Mouse (Mus musculus): ENCODE measurements around the gene Tmem208. TPM values are rescaled to one million over a fixed set of nuclear protein-coding genes. Genes with fewer than 3 reads are reported as not detected.

Tmem208 gene
- total and polyA plus RNA-seq, 3 experiments: 76.2 to 133 (median 88.1) TPM

DNA sequence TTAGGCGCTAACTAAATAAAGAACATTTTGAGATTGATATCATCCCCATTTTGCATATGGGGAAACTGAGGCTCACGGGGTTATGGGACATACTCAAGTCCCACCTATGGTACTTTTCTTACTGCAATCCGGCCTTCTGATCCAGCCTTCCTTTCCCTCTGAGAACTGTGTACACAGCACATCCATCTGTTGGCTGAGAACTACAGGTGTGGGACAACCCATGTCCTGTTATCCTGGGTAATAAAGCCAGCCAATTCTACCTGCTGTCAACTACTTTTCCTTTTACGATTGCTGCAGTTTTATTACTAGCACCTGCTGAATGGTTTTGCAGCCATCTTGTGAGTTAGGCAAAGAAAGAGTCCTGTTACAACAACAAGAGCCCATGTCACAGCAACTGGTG is 28.4 kb downstream of the Tmem208 start:
- no peak for DNase-seq (ENCODE audit: extremely low read depth)
- Histone ChIP-seq H3K4me1 (ENCODE audit: control insufficient read depth in 1 of 2, insufficient read depth in 2 of 2) (peaks cover 9 to 18% of the 10 kb centered on the region in 2 experiments), H3K79me2 (replicated peaks; ENCODE audit: control insufficient read depth, extremely low read depth, insufficient read depth, poor library complexity, severe bottlenecking) (no peaks in the 10 kb centered on the region), H3K27ac (ENCODE audit: insufficient read depth, low read depth) (no peak overlapping the region), H3K36me3 (replicated peaks in 1 of 2; ENCODE audit: control insufficient read depth in 1 of 2, insufficient read depth in 1 of 2, low read length in 1 of 2) (peaks cover 2 to 23% of the 10 kb centered on the region in 2 experiments), H3K9ac (ENCODE audit: insufficient read depth, low read depth) (no peak overlapping the region), H3K27me3 (replicated peaks) (peaks cover 6% of the 10 kb centered on the region), H3K9me3 (replicated peaks; ENCODE audit: low read length) (no peaks in the 10 kb centered on the region), H3K4me2 (ENCODE audit: insufficient read depth, low read depth, poor library complexity, severe bottlenecking) (no peak overlapping the region), H3K4me3 (replicated peaks in 1 of 3; ENCODE audit: low read depth in 2 of 3, low read length in 2 of 3, poor library complexity in 1 of 3) (no peak overlapping the region)
- no peak for TF ChIP-seq CTCF (conservative IDR thresholded peaks at IDR 0.05 in 1 of 2, IDR thresholded peaks at IDR 0.05 in 1 of 2; ENCODE audit: low read depth in 2 of 2, low read length in 2 of 2)
- no peak for TF ChIP-seq MAZ (IDR thresholded peaks at IDR 0.05; ENCODE audit: low read depth, low read length)
- TF ChIP-seq E2F4 (IDR thresholded peaks at IDR 0.05; ENCODE audit: insufficient replicate concordance, low read depth, low read length): no peak
- no peak for TF ChIP-seq USF2 (conservative IDR thresholded peaks at IDR 0.05; ENCODE audit: low read depth, low read length)
- no peak for TF ChIP-seq ZNF384 (IDR thresholded peaks at IDR 0.05; ENCODE audit: low read depth, low read length)
- no peak for TF ChIP-seq TBP (conservative IDR thresholded peaks at IDR 0.05; ENCODE audit: low read depth, low read length)
- no peak for TF ChIP-seq SMC3 (IDR thresholded peaks at IDR 0.05; ENCODE audit: low read depth, low read length)
- no peak for TF ChIP-seq MXI1 (IDR thresholded peaks at IDR 0.05; ENCODE audit: low read depth, low read length)
- TF ChIP-seq EP300 (IDR thresholded peaks at IDR 0.05; ENCODE audit: low read length): no peak
- no peak for TF ChIP-seq NELFE (IDR thresholded peaks at IDR 0.05; ENCODE audit: low read depth, low read length)
- no peak for TF ChIP-seq BHLHE40 (IDR thresholded peaks at IDR 0.05; ENCODE audit: low read depth, low read length)
- no peak for TF ChIP-seq NRF1 (IDR thresholded peaks at IDR 0.05; ENCODE audit: low read depth, low read length)
- TF ChIP-seq UBTF (IDR thresholded peaks at IDR 0.05; ENCODE audit: low read depth, low read length): no peak
- dilution Hi-C loops (cut with MboI; ENCODE audit: extremely low pct_ligation_motif_present, extremely low pct_unique_long_range_greater_than_20kb, low sequenced_read_pairs) (no loop called here), in situ Hi-C loops (cut with MboI; ENCODE audit: low pct_ligation_motif_present, low pct_unique_long_range_greater_than_20kb, low sequenced_read_pairs) (loop anchor here (5.0 kb wide), 1 partner anchor 33 kb away; no protein-coding TSS in a partner anchor)

DNA sequence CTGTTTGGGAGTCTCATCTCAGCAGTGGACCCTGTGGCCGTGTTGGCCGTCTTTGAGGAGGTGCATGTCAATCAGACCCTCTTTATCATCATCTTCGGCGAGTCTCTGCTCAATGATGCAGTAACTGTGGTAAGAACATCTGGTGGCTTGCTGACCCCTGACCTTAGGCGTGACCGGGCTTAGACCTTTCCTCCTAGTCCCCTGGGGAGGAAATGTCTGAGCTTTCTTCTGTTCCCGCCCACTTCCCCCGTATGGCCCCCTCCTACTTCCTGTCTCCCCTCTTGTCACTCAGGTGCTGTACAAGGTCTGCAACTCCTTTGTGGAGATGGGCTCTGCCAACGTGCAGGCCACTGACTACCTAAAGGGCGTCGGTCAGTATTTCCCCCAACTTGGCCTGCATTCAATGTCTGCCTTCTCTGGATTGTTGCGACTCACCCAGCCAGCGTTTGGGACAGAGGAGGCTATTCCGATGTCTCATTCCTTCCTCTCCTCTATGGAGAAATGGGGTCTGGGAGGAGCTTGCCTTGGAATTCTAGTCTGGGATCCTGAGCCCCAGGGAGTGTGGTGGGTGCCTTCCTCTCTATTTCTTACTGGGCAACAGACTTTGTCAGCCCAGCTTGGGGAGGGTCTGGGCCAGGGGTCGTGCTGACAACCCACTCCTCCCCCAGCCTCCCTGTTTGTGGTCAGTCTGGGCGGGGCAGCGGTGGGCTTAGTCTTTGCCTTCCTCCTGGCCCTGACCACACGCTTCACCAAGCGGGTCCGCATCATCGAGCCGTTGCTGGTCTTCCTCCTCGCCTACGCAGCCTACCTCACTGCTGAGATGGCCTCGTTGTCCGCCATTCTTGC is 29.2 kb downstream of the Tmem208 start:
- Histone ChIP-seq H3K27ac (ENCODE audit: insufficient read depth, low read depth) (no peak overlapping the region), H3K4me2 (ENCODE audit: insufficient read depth, low read depth, poor library complexity, severe bottlenecking) (0 out of 2 replicates have a peak overlapping the region, but pooled peaks have one; percentile 31), H3K9me3 (replicated peaks; ENCODE audit: low read length) (no peaks in the 10 kb centered on the region), H3K4me3 (replicated peaks in 1 of 3; ENCODE audit: low read depth in 2 of 3, low read length in 2 of 3, poor library complexity in 1 of 3) (no peak overlapping the region), H3K36me3 (replicated peaks in 1 of 2; ENCODE audit: control insufficient read depth in 1 of 2, insufficient read depth in 1 of 2, low read length in 1 of 2) (peaks cover 2 to 23% of the 10 kb centered on the region in 2 experiments), H3K9ac (ENCODE audit: insufficient read depth, low read depth) (no peak overlapping the region), H3K4me1 (ENCODE audit: control insufficient read depth in 1 of 2, insufficient read depth in 2 of 2) (peaks cover 9 to 18% of the 10 kb centered on the region in 2 experiments), H3K27me3 (replicated peaks) (no peaks in the 10 kb centered on the region), H3K79me2 (replicated peaks; ENCODE audit: control insufficient read depth, extremely low read depth, insufficient read depth, poor library complexity, severe bottlenecking) (no peaks in the 10 kb centered on the region)
- dilution Hi-C loops (cut with MboI; ENCODE audit: extremely low pct_ligation_motif_present, extremely low pct_unique_long_range_greater_than_20kb, low sequenced_read_pairs) (no loop called here), in situ Hi-C loops (cut with MboI; ENCODE audit: low pct_ligation_motif_present, low pct_unique_long_range_greater_than_20kb, low sequenced_read_pairs) (no loop called here)
- peak; percentile 54 for DNase-seq (ENCODE audit: extremely low read depth)
- no peak for TF ChIP-seq MXI1 (IDR thresholded peaks at IDR 0.05; ENCODE audit: low read depth, low read length)
- TF ChIP-seq CTCF (conservative IDR thresholded peaks at IDR 0.05 in 1 of 2, IDR thresholded peaks at IDR 0.05 in 1 of 2; ENCODE audit: low read depth in 2 of 2, low read length in 2 of 2): no peak
- no peak for TF ChIP-seq ZC3H11A (IDR thresholded peaks at IDR 0.05; ENCODE audit: low read depth, low read length)
- TF ChIP-seq ELF1 (IDR thresholded peaks at IDR 0.05; ENCODE audit: low read depth, low read length): 0 out of 2 replicates have a peak, but pooled peaks have one; percentile 37
- peak; percentile 27; the same call in 1 of the 2 replicates for TF ChIP-seq HCFC1 (IDR thresholded peaks at IDR 0.05; ENCODE audit: low read depth, low read length)
- no peak for TF ChIP-seq UBTF (IDR thresholded peaks at IDR 0.05; ENCODE audit: low read depth, low read length)
- TF ChIP-seq CHD2 (IDR thresholded peaks at IDR 0.05; ENCODE audit: low read length): 0 out of 2 replicates have a peak, but pooled peaks have one; percentile 25
- no peak for TF ChIP-seq JUN (IDR thresholded peaks at IDR 0.05; ENCODE audit: insufficient read depth, low read depth, low read length)
- no peak for TF ChIP-seq CHD1 (IDR thresholded peaks at IDR 0.05; ENCODE audit: low read depth, low read length)
- 0 out of 2 replicates have a peak, but pooled peaks have one; percentile 41 for TF ChIP-seq BHLHE40 (IDR thresholded peaks at IDR 0.05; ENCODE audit: low read depth, low read length)
- no peak for TF ChIP-seq TBP (conservative IDR thresholded peaks at IDR 0.05; ENCODE audit: low read depth, low read length)
- TF ChIP-seq SIN3A (IDR thresholded peaks at IDR 0.05; ENCODE audit: low read length): no peak
- TF ChIP-seq NRF1 (IDR thresholded peaks at IDR 0.05; ENCODE audit: low read depth, low read length): no peak
- TF ChIP-seq MEF2A (IDR thresholded peaks at IDR 0.05; ENCODE audit: borderline replicate concordance, low read depth, low read length): no peak
- TF ChIP-seq KAT2A (IDR thresholded peaks at IDR 0.05; ENCODE audit: insufficient replicate concordance, low read length): no peak
